Mouse (Mus musculus) liver, embryonic 15.5 days (tissue): ENCODE measurements around the gene Ttll4. TPM values are rescaled to one million over a fixed set of nuclear protein-coding genes. Genes with fewer than 3 reads are reported as not detected.

Experiments used
- ATAC-seq: fragments of 200-750 bp; cut with Nextera tagmentation; 2 replicates; pipeline ENCODE4 v1.8.0; 2017; ENCODE audit warnings: moderate number of reproducible peaks, mild to moderate bottlenecking, moderate library complexity; ENCODE audit not compliant: insufficient read depth
- H3K27ac ChIP-seq: fragments of 300-500 bp; sonication (generic); replicated peaks from 2 replicates; pipeline ENCODE4 v1.5.1; 2015; ENCODE audit warnings: mild to moderate bottlenecking, inconsistent platforms
- H3K27me3 ChIP-seq: fragments of 300-500 bp; sonication (generic); 2 replicates; pipeline ENCODE4 v1.6.1; 2015; ENCODE audit warnings: mild to moderate bottlenecking, inconsistent platforms
- H3K36me3 ChIP-seq: fragments of 300-500 bp; sonication (generic); replicated peaks from 2 replicates; pipeline ENCODE4 v1.6.1; 2015; ENCODE audit warnings: moderate library complexity, mild to moderate bottlenecking, inconsistent platforms
- H3K4me1 ChIP-seq: fragments of 300-500 bp; sonication (generic); replicated peaks from 2 replicates; pipeline ENCODE4 v1.6.1; 2015; ENCODE audit warnings: inconsistent platforms
- H3K4me2 ChIP-seq: fragments of 300-500 bp; sonication (generic); 2 replicates; pipeline ENCODE4 v1.6.1; 2015; ENCODE audit warnings: moderate library complexity, mild to moderate bottlenecking, inconsistent platforms
- H3K4me3 ChIP-seq: fragments of 300-500 bp; sonication (generic); replicated peaks from 2 replicates; pipeline ENCODE4 v1.5.1; 2015; ENCODE audit warnings: mild to moderate bottlenecking, inconsistent platforms
- H3K9ac ChIP-seq: fragments of 300-500 bp; sonication (generic); 2 replicates; pipeline ENCODE4 v1.6.1; 2015; ENCODE audit warnings: moderate library complexity, mild to moderate bottlenecking, inconsistent platforms
- H3K9me3 ChIP-seq: fragments of 300-500 bp; sonication (generic); replicated peaks from 2 replicates; pipeline ENCODE4 v1.6.1; 2016; ENCODE audit warnings: inconsistent platforms
- WGBS: fragments of 180-500 bp; shearing (Covaris S2); methylation state at CpG from one replicate; pipeline ENCODE4 v1.1.7; 2015; ENCODE audit warnings: mixed read lengths; ENCODE audit not compliant: insufficient replicate concordance; 5-methylcytosine and 5-hydroxymethylcytosine counted together
- polyA plus RNA-seq: library from polyadenylated mRNA; unstranded; fragments of >200 nt; fragmentation: Nextera tagmentation; extraction: Ambion mirVana; gene quantifications from 2 replicates; pipeline ENCODE4 v1.2.1, GENCODE M21; 2015

Gene Ttll4
- polyA plus RNA-seq, 1 experiment from 2014 or later, result 4.5 TPM

DNA sequence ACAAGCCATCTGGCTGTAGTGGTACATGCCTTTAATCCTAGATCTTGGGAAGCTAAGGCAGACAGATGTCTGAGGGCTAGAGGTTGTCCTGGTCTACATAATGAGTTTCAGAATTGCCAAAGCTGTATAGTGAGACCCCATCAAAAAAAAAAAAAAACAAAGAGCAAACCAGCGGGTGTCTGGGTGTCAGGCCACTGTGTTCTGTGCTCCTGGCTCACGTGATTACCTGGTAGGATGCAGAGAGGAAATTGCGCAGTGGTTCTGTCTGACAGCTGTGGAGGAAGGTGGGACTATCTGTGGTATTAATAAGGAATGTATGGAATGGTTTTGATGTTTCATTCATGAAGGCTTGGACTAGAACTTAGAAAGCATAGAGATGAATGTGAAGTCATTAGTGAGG lies 15.3 kb downstream of the Ttll4 start:
- 74% methylated on average over 3 of the region's 3 CpGs for WGBS
- Histone ChIP-seq H3K36me3 (peaks cover 41% of the 10 kb centered on the region), H3K27ac (no peak overlapping the region), H3K27me3 (no peaks in the 10 kb centered on the region), H3K9me3 (no peaks in the 10 kb centered on the region), H3K4me2 (no peak overlapping the region), H3K9ac (no peak overlapping the region), H3K4me1 (peaks cover 12% of the 10 kb centered on the region), H3K4me3 (no peak overlapping the region)
- ATAC-seq, result no peak

DNA sequence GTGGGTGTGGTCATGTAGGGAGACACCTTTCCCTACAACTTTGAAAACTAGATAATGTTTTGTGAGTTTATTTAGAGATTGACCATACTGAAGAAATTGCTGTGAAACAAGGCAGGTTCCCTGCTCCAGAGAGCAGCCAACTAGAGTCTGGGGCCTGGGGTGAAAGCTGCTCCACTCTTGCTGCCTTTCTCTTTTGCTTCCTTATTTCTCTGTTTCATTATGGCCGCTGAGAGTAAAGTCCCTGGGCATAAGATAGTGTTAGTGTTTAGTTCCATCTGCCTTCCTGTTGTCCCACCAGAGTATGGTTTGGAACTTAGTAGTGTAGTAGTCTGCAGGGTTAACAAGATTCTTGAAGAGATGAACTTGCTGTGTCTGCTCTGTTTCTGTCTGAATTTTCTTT lies 16.3 kb downstream of the Ttll4 start:
- no peak overlapping the region for H3K27ac ChIP-seq
- H3K36me3 ChIP-seq, result peaks cover 44% of the 10 kb centered on the region
- H3K4me3 ChIP-seq, result no peak overlapping the region
- WGBS, result 47% methylated on average over 1 of the region's 1 CpGs
- no peak for ATAC-seq
- no peaks in the 10 kb centered on the region for H3K27me3 ChIP-seq
- H3K9ac ChIP-seq, result no peak overlapping the region
- no peaks in the 10 kb centered on the region for H3K9me3 ChIP-seq
- no peak overlapping the region for H3K4me2 ChIP-seq
- peaks cover 8% of the 10 kb centered on the region for H3K4me1 ChIP-seq

DNA sequence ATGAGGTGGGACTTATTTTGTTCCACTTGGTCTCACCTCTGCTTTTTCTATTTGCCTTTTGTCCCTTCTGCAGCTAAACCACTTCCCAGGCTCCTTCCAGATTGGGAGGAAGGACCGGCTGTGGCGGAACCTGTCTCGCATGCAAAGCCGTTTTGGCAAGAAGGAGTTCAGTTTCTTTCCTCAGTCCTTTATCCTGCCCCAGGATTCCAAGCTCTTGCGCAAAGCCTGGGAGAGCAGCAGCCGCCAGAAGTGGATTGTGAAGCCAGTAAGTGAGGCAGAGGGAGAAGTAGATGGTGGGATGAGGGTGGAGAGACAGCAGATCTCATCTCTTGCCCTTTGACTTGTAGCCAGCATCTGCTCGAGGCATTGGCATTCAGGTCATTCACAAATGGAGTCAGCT lies 25.6 kb downstream of the Ttll4 start:
- Histone ChIP-seq H3K36me3 (peaks cover 81% of the 10 kb centered on the region), H3K4me3 (no peak overlapping the region), H3K9me3 (no peaks in the 10 kb centered on the region), H3K4me2 (no peak overlapping the region), H3K27me3 (no peaks in the 10 kb centered on the region), H3K4me1 (no peaks in the 10 kb centered on the region), H3K27ac (no peak overlapping the region), H3K9ac (no peak overlapping the region)
- no peak for ATAC-seq
- 86% methylated on average over 7 of the region's 7 CpGs for WGBS

DNA sequence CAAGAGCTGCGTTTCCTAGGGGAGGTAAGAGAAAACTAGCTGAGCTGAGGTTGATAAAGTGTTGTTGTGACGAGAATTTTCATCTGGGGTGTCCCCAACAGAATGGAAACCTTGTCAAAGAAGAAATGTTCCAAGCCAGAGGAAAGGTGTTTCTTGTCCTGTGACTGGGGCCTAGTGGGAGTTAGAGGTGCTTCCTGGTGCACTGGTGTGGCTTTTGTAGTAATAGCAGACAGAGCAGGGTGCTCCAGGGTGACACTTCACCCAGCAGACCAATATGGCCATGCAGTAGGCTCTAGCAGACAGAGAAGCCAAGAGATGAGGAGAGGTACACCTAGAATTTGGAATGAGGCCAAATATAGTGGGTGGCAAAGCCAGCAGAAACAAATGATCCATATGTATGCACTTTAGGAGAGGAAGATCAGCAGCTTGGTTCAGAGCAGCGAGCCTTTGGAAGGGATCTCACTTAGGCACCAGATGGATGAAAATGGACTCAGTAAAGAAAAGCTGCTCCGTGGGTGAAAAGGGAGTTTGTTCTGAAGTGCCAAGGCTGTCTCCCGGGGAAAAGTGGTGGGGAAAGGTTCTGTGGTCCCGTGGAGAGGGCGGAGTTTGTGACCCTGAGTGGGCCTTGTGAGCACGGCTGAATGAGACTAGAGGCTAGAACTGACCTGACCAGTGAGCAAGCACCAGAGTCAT lies 32.5 kb downstream of the Ttll4 start:
- no peaks in the 10 kb centered on the region for H3K27me3 ChIP-seq
- WGBS, result 65% methylated on average over 8 of the region's 8 CpGs
- H3K27ac ChIP-seq, result no peak overlapping the region
- H3K4me3 ChIP-seq, result no peak overlapping the region
- H3K36me3 ChIP-seq, result peaks cover 56% of the 10 kb centered on the region
- ATAC-seq, result no peak
- H3K9me3 ChIP-seq, result no peaks in the 10 kb centered on the region
- H3K9ac ChIP-seq, result no peak overlapping the region
- H3K4me1 ChIP-seq, result 0 out of 2 replicates have a peak, but pooled peaks cover under 1% of the 10 kb centered on the region
- no peak overlapping the region for H3K4me2 ChIP-seq

DNA sequence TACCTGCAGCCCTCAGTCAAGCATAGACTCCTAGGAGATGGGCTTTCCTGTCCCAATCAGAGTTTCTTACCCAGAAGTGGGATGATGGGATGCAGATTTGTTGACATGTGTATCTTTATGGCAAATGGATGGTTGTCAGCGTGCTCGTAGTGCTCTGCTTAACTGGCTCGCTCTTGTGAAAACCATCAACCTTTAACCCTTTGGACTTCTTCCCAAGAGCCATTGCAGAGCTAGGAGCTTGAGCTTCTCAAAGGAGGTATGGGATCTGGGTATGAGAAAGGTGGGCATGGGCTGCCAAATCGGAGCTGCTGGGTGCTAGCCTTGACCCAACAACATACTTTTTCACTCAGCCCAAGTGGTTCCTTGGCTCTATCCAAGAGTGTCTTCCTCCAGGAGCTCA lies 34.3 kb downstream of the Ttll4 start:
- H3K9ac ChIP-seq, result no peak overlapping the region
- WGBS, result 80% methylated on average over 4 of the region's 4 CpGs
- no peak for ATAC-seq
- no peak overlapping the region for H3K27ac ChIP-seq
- H3K4me3 ChIP-seq, result no peak overlapping the region
- peaks cover 39% of the 10 kb centered on the region for H3K36me3 ChIP-seq
- no peaks in the 10 kb centered on the region for H3K9me3 ChIP-seq
- H3K27me3 ChIP-seq, result no peaks in the 10 kb centered on the region
- no peak overlapping the region for H3K4me2 ChIP-seq
- 0 out of 2 replicates have a peak, but pooled peaks cover 3% of the 10 kb centered on the region for H3K4me1 ChIP-seq

DNA sequence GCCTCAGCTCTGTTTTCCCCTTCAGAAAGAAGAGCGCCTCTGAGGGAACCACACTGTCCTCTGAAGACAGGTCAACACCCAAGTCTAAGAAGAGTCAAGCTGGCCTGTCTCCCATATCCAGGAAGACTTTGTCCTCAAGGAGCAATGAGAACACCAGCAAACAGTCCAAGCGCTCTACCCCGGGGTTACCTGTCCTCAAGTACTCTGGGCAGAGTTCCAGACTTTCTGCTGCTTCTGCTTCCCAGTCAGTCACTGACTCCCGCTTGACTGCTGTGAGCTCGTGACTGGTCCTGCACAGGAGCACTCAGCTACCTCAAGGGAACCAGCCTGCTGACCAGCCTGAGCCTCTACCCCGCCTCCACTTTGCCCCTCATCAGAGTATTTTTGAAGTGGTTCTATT lies 35.9 kb downstream of the Ttll4 start:
- no peak overlapping the region for H3K9ac ChIP-seq
- no peak overlapping the region for H3K4me2 ChIP-seq
- no peak for ATAC-seq
- peaks cover 34% of the 10 kb centered on the region for H3K36me3 ChIP-seq
- 0 out of 2 replicates have a peak, but pooled peaks cover 3% of the 10 kb centered on the region for H3K4me1 ChIP-seq
- H3K4me3 ChIP-seq, result no peak overlapping the region
- H3K27me3 ChIP-seq, result no peaks in the 10 kb centered on the region
- H3K9me3 ChIP-seq, result no peaks in the 10 kb centered on the region
- H3K27ac ChIP-seq, result no peak overlapping the region
- WGBS, result 77% methylated on average over 6 of the region's 6 CpGs

DNA sequence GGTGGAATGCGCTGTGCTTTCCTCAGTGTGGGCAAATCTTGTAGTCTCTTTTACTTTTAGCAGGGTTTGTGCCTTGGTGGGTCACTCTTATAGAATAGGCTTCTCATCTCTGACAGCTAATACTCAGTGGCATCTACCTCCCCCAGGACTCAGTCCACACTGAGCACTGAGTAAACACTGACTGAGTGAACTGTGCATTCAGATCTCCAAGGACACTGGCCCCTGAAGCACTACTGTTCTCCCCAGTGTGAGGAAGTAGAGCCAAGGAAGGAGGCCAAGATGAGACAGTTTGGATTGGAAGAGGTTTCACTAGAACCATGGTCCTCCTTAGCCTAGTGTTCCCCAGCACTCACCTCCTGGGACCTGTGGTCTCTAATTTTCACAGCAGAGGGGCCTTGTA lies 36.8 kb downstream of the Ttll4 start:
- H3K9ac ChIP-seq, result no peak overlapping the region
- 86% methylated on average over 1 of the region's 1 CpGs for WGBS
- H3K9me3 ChIP-seq, result no peaks in the 10 kb centered on the region
- peak; percentile 57; the same call in 1 of the 2 replicates for ATAC-seq
- 0 out of 2 replicates have a peak, but pooled peaks cover 3% of the 10 kb centered on the region for H3K4me1 ChIP-seq
- peaks cover 34% of the 10 kb centered on the region for H3K36me3 ChIP-seq
- H3K4me2 ChIP-seq, result no peak overlapping the region
- no peaks in the 10 kb centered on the region for H3K27me3 ChIP-seq
- no peak overlapping the region for H3K4me3 ChIP-seq
- H3K27ac ChIP-seq, result no peak overlapping the region

DNA sequence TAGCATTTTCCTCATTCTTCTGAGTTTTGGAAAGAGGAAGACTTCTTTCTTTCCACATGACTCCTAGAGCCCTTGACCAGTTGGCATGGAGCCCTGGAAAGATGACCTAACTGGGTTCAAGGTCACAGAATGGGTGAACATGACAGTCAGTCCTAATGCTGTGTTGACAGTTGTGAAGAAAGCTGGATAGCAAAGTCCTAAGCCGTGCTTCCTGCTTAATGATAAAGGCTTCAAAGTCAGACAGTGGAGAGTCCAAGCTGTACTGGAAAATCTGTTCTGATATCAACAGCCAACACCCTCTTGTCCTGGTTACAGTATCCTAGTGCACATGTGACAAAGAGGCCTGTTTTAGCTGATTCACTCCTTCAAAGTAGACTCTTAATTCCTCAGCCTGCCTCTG lies 37.2 kb downstream of the Ttll4 start:
- H3K36me3 ChIP-seq, result peaks cover 31% of the 10 kb centered on the region
- H3K27me3 ChIP-seq, result no peaks in the 10 kb centered on the region
- H3K9me3 ChIP-seq, result no peaks in the 10 kb centered on the region
- 27% methylated on average over 1 of the region's 1 CpGs for WGBS
- no peak overlapping the region for H3K4me2 ChIP-seq
- ATAC-seq, result peak; percentile 69
- no peak overlapping the region for H3K4me3 ChIP-seq
- H3K4me1 ChIP-seq, result 0 out of 2 replicates have a peak, but pooled peaks cover 3% of the 10 kb centered on the region
- no peak overlapping the region for H3K9ac ChIP-seq
- H3K27ac ChIP-seq, result no peak overlapping the region; the same call in 1 of the 2 replicates

DNA sequence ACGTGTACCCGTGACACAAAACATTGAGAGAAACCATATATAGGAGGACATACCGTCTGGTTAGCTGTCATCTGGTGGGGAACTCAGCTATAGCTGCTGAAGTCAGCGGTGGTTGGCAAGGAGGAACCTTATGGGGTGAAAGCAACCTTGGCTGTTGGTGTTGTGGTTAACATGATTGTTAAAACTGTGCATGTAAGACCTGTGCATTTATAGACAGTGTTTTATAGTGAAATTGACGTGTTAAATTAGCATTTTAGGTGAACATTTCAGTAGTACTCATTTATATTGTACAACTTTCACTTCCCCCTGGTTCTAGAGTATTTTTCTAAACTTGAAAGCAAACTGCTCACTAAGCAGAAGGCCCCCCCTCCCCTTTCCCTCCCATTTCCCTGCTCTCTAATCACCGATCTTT lies 40.6 kb downstream of the Ttll4 start:
- ATAC-seq, result no peak
- no peak overlapping the region for H3K9ac ChIP-seq
- 62% methylated on average over 6 of the region's 6 CpGs for WGBS

DNA sequence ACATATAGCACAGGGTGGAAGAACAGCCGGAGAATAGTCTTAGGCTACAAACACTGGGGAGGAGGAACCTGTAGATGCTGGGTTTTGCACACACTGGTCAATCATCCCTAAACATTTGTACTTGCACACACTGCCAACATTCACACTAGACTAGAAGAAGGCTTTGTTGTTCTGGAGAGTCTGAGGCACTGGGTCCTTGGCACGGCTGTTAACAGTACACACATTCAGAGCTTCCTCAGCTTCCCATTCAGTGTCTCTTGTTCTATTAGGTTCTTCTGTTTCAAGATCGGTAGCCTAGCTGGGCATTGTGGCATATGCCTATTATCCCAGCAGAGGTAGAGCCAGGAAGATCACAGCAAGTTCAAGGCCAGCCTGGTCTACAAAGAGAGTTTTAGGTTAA lies 42.6 kb downstream of the Ttll4 start:
- Histone ChIP-seq H3K4me2 (no peak overlapping the region), H3K36me3 (no peaks in the 10 kb centered on the region), H3K4me3 (no peak overlapping the region), H3K27me3 (no peaks in the 10 kb centered on the region), H3K27ac (no peak overlapping the region), H3K9ac (no peak overlapping the region), H3K4me1 (0 out of 2 replicates have a peak, but pooled peaks cover 3% of the 10 kb centered on the region), H3K9me3 (no peaks in the 10 kb centered on the region)
- WGBS, result 67% methylated on average over 3 of the region's 3 CpGs
- ATAC-seq, result no peak

More for the DNA sequence above, 40.6 kb downstream of the Ttll4 start:
- H3K4me3 ChIP-seq, result no peak overlapping the region
- H3K4me2 ChIP-seq, result no peak overlapping the region
- H3K9me3 ChIP-seq, result no peaks in the 10 kb centered on the region
- H3K27me3 ChIP-seq, result no peaks in the 10 kb centered on the region
- no peak overlapping the region for H3K27ac ChIP-seq
- 0 out of 2 replicates have a peak, but pooled peaks cover 5% of the 10 kb centered on the region for H3K4me1 ChIP-seq
- peaks cover 13% of the 10 kb centered on the region for H3K36me3 ChIP-seq

DNA sequence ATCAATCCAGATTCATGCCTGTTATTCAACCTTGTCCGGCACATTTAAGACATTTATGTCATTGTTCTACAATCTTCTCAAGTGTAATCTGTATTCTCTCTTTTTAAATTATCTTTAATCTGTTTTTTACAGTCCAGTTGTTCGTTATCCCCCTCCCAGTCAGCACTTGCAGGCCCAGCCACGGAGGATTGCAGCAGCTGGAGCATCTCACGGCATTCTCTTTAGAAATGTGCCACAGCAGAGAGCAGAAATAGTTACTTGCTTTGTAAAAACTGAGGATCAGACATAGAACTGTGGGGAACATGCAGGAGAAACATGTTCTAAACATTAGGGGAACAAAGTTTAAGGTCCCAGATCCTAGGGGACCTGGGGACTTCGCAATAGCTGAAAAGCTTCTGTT lies 43.5 kb downstream of the Ttll4 start:
- 65% methylated on average over 5 of the region's 5 CpGs for WGBS
- Histone ChIP-seq H3K27ac (no peak overlapping the region), H3K4me2 (no peak overlapping the region), H3K9me3 (no peaks in the 10 kb centered on the region), H3K27me3 (no peaks in the 10 kb centered on the region), H3K36me3 (no peaks in the 10 kb centered on the region), H3K9ac (no peak overlapping the region), H3K4me3 (no peak overlapping the region), H3K4me1 (0 out of 2 replicates have a peak, but pooled peaks cover 2% of the 10 kb centered on the region)
- ATAC-seq, result no peak

DNA sequence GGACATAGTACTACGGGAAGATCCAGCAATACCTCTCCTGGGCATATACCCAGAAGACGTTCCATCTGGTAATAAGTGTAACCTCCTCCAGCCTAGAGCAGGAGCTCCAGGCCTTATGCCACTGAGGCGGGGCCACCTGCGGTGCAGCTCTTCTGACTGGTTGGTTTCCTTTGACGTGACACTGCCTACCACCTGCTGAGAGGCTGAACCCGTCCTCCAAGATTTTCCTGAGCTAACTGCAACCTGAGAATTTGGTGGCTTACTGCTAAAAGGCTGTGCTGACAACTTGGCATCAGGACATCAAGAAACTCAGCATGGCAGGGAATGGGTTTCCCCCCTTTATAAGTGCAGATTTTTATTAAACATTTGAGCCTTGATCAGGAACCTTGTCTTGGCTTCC lies 48.0 kb downstream of the Ttll4 start:
- peaks cover 15% of the 10 kb centered on the region for H3K27me3 ChIP-seq
- no peak overlapping the region for H3K9ac ChIP-seq
- no peaks in the 10 kb centered on the region for H3K9me3 ChIP-seq
- H3K27ac ChIP-seq, result no peak overlapping the region
- no peak overlapping the region for H3K4me2 ChIP-seq
- ATAC-seq, result no peak
- no peaks in the 10 kb centered on the region for H3K36me3 ChIP-seq
- 32% methylated on average over 6 of the region's 6 CpGs for WGBS
- no peak overlapping the region for H3K4me3 ChIP-seq
- 0 out of 2 replicates have a peak, but pooled peaks cover 5% of the 10 kb centered on the region for H3K4me1 ChIP-seq
